Mouse (Mus musculus): ENCODE measurements around the gene Syt2. TPM values are rescaled to one million over a fixed set of nuclear protein-coding genes. Genes with fewer than 3 reads are reported as not detected.
A peak's percentile ranks its signal among the peaks of the same experiment; 100 is the strongest.

Gene Syt2
- polyA plus RNA-seq, 1 experiment from 2014 or later: 8.2 TPM

- Histone ChIP-seq H3K27ac (no peak overlapping the region), H3K4me1 (replicated peaks) (0 out of 2 replicates have a peak, but pooled peaks cover 5% of the 10 kb centered on the region), H3K9me3 (no peaks in the 10 kb centered on the region), H3K27me3 (no peaks in the 10 kb centered on the region), H3K4me3 (no peak overlapping the region), H3K9ac (no peak overlapping the region), H3K36me3 (no peaks in the 10 kb centered on the region), H3K4me2 (no peak overlapping the region)
- WGBS: 81% methylated on average over 8 of the region's 8 CpGs
- ATAC-seq (ENCODE audit: low FRiP score): no peak
Measured at GRCm38 (mm10) chr1:134727256-134727655, 80.8 kb downstream of the Syt2 start.

GRCm38 (mm10) chr1:134733659-134734058 lies 87.2 kb downstream of the Syt2 start:
- Histone ChIP-seq H3K9ac (no peak overlapping the region), H3K4me3 (no peak overlapping the region), H3K27ac (no peak overlapping the region), H3K9me3 (no peaks in the 10 kb centered on the region), H3K27me3 (no peaks in the 10 kb centered on the region), H3K4me2 (no peak overlapping the region), H3K4me1 (replicated peaks) (peaks cover 5% of the 10 kb centered on the region; the same call in 1 of the 2 replicates), H3K36me3 (no peaks in the 10 kb centered on the region)
- 86% methylated on average over 5 of the region's 5 CpGs for WGBS
- no peak for ATAC-seq (ENCODE audit: low FRiP score)

- H3K9ac ChIP-seq: 0 out of 2 replicates have a peak overlapping the region, but pooled peaks have one; percentile 13
- no peak overlapping the region for H3K27ac ChIP-seq
- H3K27me3 ChIP-seq: no peaks in the 10 kb centered on the region
- no peaks in the 10 kb centered on the region for H3K36me3 ChIP-seq
- H3K4me1 ChIP-seq (replicated peaks): peaks cover 5% of the 10 kb centered on the region; the same call in 1 of the 2 replicates
- H3K4me2 ChIP-seq: no peak overlapping the region
- 0 out of 2 replicates have a peak, but pooled peaks have one; percentile 39 for ATAC-seq (ENCODE audit: low FRiP score)
- no peaks in the 10 kb centered on the region for H3K9me3 ChIP-seq
- no peak overlapping the region for H3K4me3 ChIP-seq
- 69% methylated on average over 9 of the region's 9 CpGs for WGBS
Measured at GRCm38 (mm10) chr1:134737463-134737862, 91.0 kb downstream of the Syt2 start.

- peaks cover 5% of the 10 kb centered on the region; the same call in 1 of the 2 replicates for H3K4me1 ChIP-seq (replicated peaks)
- no peak for ATAC-seq (ENCODE audit: low FRiP score)
- H3K27me3 ChIP-seq: 0 out of 2 replicates have a peak, but pooled peaks cover under 1% of the 10 kb centered on the region
- H3K27ac ChIP-seq: no peak overlapping the region
- H3K9ac ChIP-seq: no peak overlapping the region
- H3K4me2 ChIP-seq: no peak overlapping the region
- WGBS: 75% methylated on average over 6 of the region's 6 CpGs
- no peak overlapping the region for H3K4me3 ChIP-seq
- no peaks in the 10 kb centered on the region for H3K9me3 ChIP-seq
- no peaks in the 10 kb centered on the region for H3K36me3 ChIP-seq
Measured at GRCm38 (mm10) chr1:134741433-134741832, 95.0 kb downstream of the Syt2 start.

- H3K9me3 ChIP-seq: no peaks in the 10 kb centered on the region
- no peak overlapping the region for H3K4me2 ChIP-seq
- no peaks in the 10 kb centered on the region for H3K36me3 ChIP-seq
- no peak overlapping the region for H3K4me3 ChIP-seq
- peaks cover 5% of the 10 kb centered on the region; the same call in 1 of the 2 replicates for H3K4me1 ChIP-seq (replicated peaks)
- H3K27me3 ChIP-seq: 0 out of 2 replicates have a peak, but pooled peaks cover 6% of the 10 kb centered on the region
- no peak overlapping the region for H3K9ac ChIP-seq
- WGBS: 85% methylated on average over 7 of the region's 7 CpGs
- no peak for ATAC-seq (ENCODE audit: low FRiP score)
- no peak overlapping the region for H3K27ac ChIP-seq
Measured at GRCm38 (mm10) chr1:134741946-134742661, 95.6 kb downstream of the Syt2 start.

- Histone ChIP-seq H3K9ac (no peak overlapping the region), H3K4me2 (no peak overlapping the region), H3K27me3 (0 out of 2 replicates have a peak, but pooled peaks cover 9% of the 10 kb centered on the region), H3K4me3 (no peak overlapping the region), H3K36me3 (no peaks in the 10 kb centered on the region), H3K4me1 (replicated peaks) (peaks cover 8% of the 10 kb centered on the region; the same call in 1 of the 2 replicates), H3K9me3 (no peaks in the 10 kb centered on the region), H3K27ac (no peak overlapping the region)
- ATAC-seq (ENCODE audit: low FRiP score): no peak
- 67% methylated on average over 6 of the region's 6 CpGs for WGBS
Measured at GRCm38 (mm10) chr1:134745648-134746047, 99.2 kb downstream of the Syt2 start.

GRCm38 (mm10) chr1:134747236-134748174 lies 101.0 kb downstream of the Syt2 start:
- peaks cover 13% of the 10 kb centered on the region for H3K4me1 ChIP-seq (replicated peaks)
- no peak overlapping the region for H3K27ac ChIP-seq
- 21% methylated on average over 23 of the region's 23 CpGs for WGBS
- no peaks in the 10 kb centered on the region for H3K9me3 ChIP-seq
- H3K27me3 ChIP-seq: 0 out of 2 replicates have a peak, but pooled peaks cover 9% of the 10 kb centered on the region
- H3K4me2 ChIP-seq: no peak overlapping the region
- no peak for ATAC-seq (ENCODE audit: low FRiP score)
- no peak overlapping the region for H3K4me3 ChIP-seq
- H3K9ac ChIP-seq: no peak overlapping the region
- no peaks in the 10 kb centered on the region for H3K36me3 ChIP-seq

- Histone ChIP-seq H3K36me3 (no peaks in the 10 kb centered on the region), H3K4me1 (replicated peaks) (peaks cover 32% of the 10 kb centered on the region), H3K9me3 (no peaks in the 10 kb centered on the region), H3K27ac (no peak overlapping the region), H3K4me3 (no peak overlapping the region), H3K27me3 (0 out of 2 replicates have a peak, but pooled peaks cover 9% of the 10 kb centered on the region), H3K9ac (no peak overlapping the region), H3K4me2 (no peak overlapping the region)
- 85% methylated on average over 7 of the region's 7 CpGs for WGBS
- no peak for ATAC-seq (ENCODE audit: low FRiP score)
Measured at GRCm38 (mm10) chr1:134749889-134750288, 103.4 kb downstream of the Syt2 start.

GRCm38 (mm10) chr1:134752447-134752846 lies 106.0 kb downstream of the Syt2 start:
- WGBS: 87% methylated on average over 5 of the region's 5 CpGs
- Histone ChIP-seq H3K4me3 (no peak overlapping the region), H3K9me3 (no peaks in the 10 kb centered on the region), H3K36me3 (no peaks in the 10 kb centered on the region), H3K27me3 (0 out of 2 replicates have a peak, but pooled peaks cover 1% of the 10 kb centered on the region), H3K9ac (no peak overlapping the region), H3K27ac (no peak overlapping the region), H3K4me2 (no peak overlapping the region), H3K4me1 (replicated peaks) (peaks cover 58% of the 10 kb centered on the region)
- ATAC-seq (ENCODE audit: low FRiP score): no peak

GRCm38 (mm10) chr1:134753751-134754630 lies 107.5 kb downstream of the Syt2 start:
- no peak for ATAC-seq (ENCODE audit: low FRiP score)
- Histone ChIP-seq H3K9ac (no peak overlapping the region), H3K36me3 (peaks cover 1% of the 10 kb centered on the region; the same call in 1 of the 2 replicates), H3K27me3 (no peaks in the 10 kb centered on the region), H3K4me1 (replicated peaks) (peaks cover 62% of the 10 kb centered on the region), H3K4me2 (no peak overlapping the region), H3K4me3 (no peak overlapping the region), H3K27ac (0 out of 2 replicates have a peak overlapping the region, but pooled peaks have one; percentile 1), H3K9me3 (no peaks in the 10 kb centered on the region)
- 71% methylated on average over 13 of the region's 13 CpGs for WGBS

GRCm38 (mm10) chr1:134754818-134755217 lies 108.3 kb downstream of the Syt2 start:
- ATAC-seq (ENCODE audit: low FRiP score): no peak
- Histone ChIP-seq H3K4me3 (no peak overlapping the region), H3K36me3 (peaks cover 9% of the 10 kb centered on the region), H3K4me1 (replicated peaks) (peaks cover 60% of the 10 kb centered on the region), H3K27me3 (no peaks in the 10 kb centered on the region), H3K9me3 (no peaks in the 10 kb centered on the region), H3K4me2 (no peak overlapping the region), H3K9ac (no peak overlapping the region), H3K27ac (peak overlapping the region; percentile 87; the same call in 1 of the 2 replicates)
- 83% methylated on average over 10 of the region's 10 CpGs for WGBS

All from hindbrain, embryonic 13.5 days (tissue).